Mouse (Mus musculus) myocyte (in vitro differentiated cells): Measurements from ENCODE around the gene Snx29.

Experiments
- CEBPB ChIP-seq: IDR thresholded peaks from 2 replicates; pipeline ENCODE4 v1.6.1; 2011; ENCODE audit warnings: mild to moderate bottlenecking, moderate library complexity; ENCODE audit not compliant: poor library complexity, insufficient read depth, severe bottlenecking
- MAX ChIP-seq: IDR thresholded peaks from one replicate; pipeline ENCODE4 v1.6.1; 2011; ENCODE audit warnings: low read depth, mild to moderate bottlenecking, control low read depth
- MYOG ChIP-seq, 3 experiments: IDR thresholded peaks; one replicate each; pipeline ENCODE4 v1.6.1; 2011; ENCODE audit warnings: control low read depth in 2 of 3, low read depth in 2 of 3, mild to moderate bottlenecking in 2 of 3; ENCODE audit not compliant: insufficient read length in 2 of 3, control insufficient read depth in 1 of 3, insufficient read depth in 1 of 3
- POLR2A ChIP-seq: IDR thresholded peaks from one replicate; pipeline ENCODE4 v1.6.1; 2011; ENCODE audit warnings: low read depth, mild to moderate bottlenecking, control low read depth, moderate library complexity; ENCODE audit not compliant: insufficient read length
- TCF12 ChIP-seq: IDR thresholded peaks from one replicate; pipeline ENCODE4 v1.6.1; 2011; ENCODE audit warnings: mild to moderate bottlenecking, control low read depth; ENCODE audit not compliant: poor library complexity, insufficient read depth, severe bottlenecking

- TF ChIP-seq MAX (no peak), POLR2A (no peak), CEBPB (no peak), TCF12 (no peak), MYOG (IDR thresholded peaks at IDR 0.05; ENCODE audit: control insufficient read depth in 1 of 3, insufficient read depth in 1 of 3, insufficient read length in 2 of 3, low read depth in 2 of 3) (no peak)
Measured at GRCm38 (mm10) chr16:11385798-11386197, 63.1 kb downstream of the Snx29 start.
